Mouse (Mus musculus) inflammation-experienced regulatory T-cells, adult 16 weeks (primary cell): ENCODE results near the gene Orc4. TPM values are rescaled to one million over a fixed set of nuclear protein-coding genes. Genes with fewer than 3 reads are reported as not detected.

Source experiments
- polyA plus RNA-seq: library from polyadenylated mRNA; unstranded; fragments of 100-300 nt; shearing (Covaris generic); gene quantifications from one replicate; pipeline ENCODE4 v1.2.1, GENCODE M21; 2017

Gene Orc4
- 141 TPM for polyA plus RNA-seq

DNA sequence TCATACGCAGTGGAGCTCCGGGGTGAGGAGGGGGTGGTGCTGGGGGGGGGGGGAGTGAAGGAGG, at the start of gene Orc4:
Gene Orc4 (minus strand): TSS at position 26 of the 64 bp plus-strand sequence.

DNA sequence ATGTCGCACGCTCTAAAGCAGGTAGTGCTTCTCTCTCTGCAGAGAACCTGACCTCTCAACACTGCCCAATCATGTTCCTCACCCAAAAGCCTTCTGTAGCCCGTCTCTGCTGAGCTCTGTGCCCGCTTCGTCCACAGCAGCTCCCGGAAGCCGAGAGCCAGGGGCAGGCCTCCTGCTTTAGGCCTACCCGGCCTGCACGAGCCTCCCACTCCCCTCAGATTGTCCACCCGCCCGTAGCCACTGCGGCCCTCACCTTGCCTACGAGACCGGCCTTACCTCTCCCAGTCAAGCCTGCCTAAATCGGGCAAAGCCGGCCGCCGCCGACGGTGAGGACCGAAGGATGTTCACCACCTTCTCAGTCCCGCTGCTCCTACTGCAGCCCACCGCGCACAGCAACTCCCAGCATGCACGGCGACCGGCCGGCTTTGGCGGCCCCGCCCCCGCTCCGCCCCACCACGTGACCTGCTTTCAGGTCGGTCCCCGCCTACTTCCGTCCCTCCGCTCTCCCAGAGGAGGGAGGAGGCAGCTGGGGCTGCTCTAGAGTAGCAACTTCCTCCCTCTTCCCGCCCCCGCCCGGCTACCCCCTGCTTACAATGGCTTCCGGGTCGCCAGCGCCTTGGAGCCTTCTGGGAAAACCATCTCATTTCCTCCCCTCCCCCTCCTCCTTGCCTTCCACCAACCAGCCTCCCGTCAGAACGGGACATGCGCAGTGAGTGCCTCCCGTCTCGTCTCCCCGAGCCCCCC, 1.1 kb downstream of the Orc4 start, which contains the start of gene Mbd5:
Gene Mbd5 (plus strand): TSS at position 668 of the 744 bp plus-strand sequence.

Other genes starting within 250 kb of the Orc4 start
- gene Acvr2a, start 136.2 kb downstream of the Orc4 start, polyA plus RNA-seq, result 1.7 TPM
- gene Mbd5, start 769 bp downstream of the Orc4 start, polyA plus RNA-seq, result 52.0 TPM